Mouse (Mus musculus) ES-Bruce4 (cell line): ENCODE results near the gene Hnrnpk.

ENCODE experiments used
- CTCF ChIP-seq: IDR thresholded peaks from one replicate; pipeline ENCODE4 v1.8.1; 2011; ENCODE audit warnings: low read depth, low read length
- POLR2A ChIP-seq: IDR thresholded peaks from one replicate; pipeline ENCODE4 v1.8.1; 2011; ENCODE audit warnings: low read length; ENCODE audit not compliant: insufficient read depth

- TF ChIP-seq CTCF (no peak), POLR2A (no peak)
Observed at GRCm38 (mm10) chr13:58384371-58384770, 18.8 kb downstream of the Hnrnpk start.
